Mouse (Mus musculus) midbrain, embryonic 11.5 days (tissue): ENCODE data around the gene Prl8a6. TPM values are rescaled to one million over a fixed set of nuclear protein-coding genes. Genes with fewer than 3 reads are reported as not detected.
A peak's percentile ranks its signal among the peaks of the same experiment; 100 is the strongest.

Source experiments
- ATAC-seq: fragments of 200-750 bp; cut with Nextera tagmentation; 2 replicates; pipeline ENCODE4 v1.8.0; 2017; ENCODE audit warnings: moderate TSS enrichment, moderate library complexity; ENCODE audit not compliant: low FRiP score
- DNase-seq: peaks from one replicate; pipeline ENCODE4 v3.0.0; 2015; ENCODE audit warnings: low spot score; ENCODE audit errors: missing footprints
- H3K27ac ChIP-seq: fragments of 300-500 bp; sonication (generic); 2 replicates; pipeline ENCODE4 v1.5.1; 2014; ENCODE audit warnings: low read depth, low read length
- H3K27me3 ChIP-seq: fragments of 300-500 bp; sonication (generic); 2 replicates; pipeline ENCODE4 v1.6.1; 2014; ENCODE audit warnings: mild to moderate bottlenecking, low read length, moderate library complexity, mixed read lengths; ENCODE audit not compliant: control insufficient read depth, insufficient read depth
- H3K36me3 ChIP-seq: fragments of 300-500 bp; sonication (generic); 2 replicates; pipeline ENCODE4 v1.6.1; 2014; ENCODE audit warnings: mild to moderate bottlenecking, low read length, moderate library complexity, mixed read lengths; ENCODE audit not compliant: control insufficient read depth, insufficient read depth
- H3K4me1 ChIP-seq: fragments of 300-500 bp; sonication (generic); 2 replicates; pipeline ENCODE4 v1.6.1; 2014; ENCODE audit warnings: low read length; ENCODE audit not compliant: control insufficient read depth, insufficient read depth
- H3K4me2 ChIP-seq: fragments of 300-500 bp; sonication (generic); 2 replicates; pipeline ENCODE4 v1.6.1; 2014; ENCODE audit warnings: mild to moderate bottlenecking, moderate library complexity
- H3K4me3 ChIP-seq: fragments of 300-500 bp; sonication (generic); 2 replicates; pipeline ENCODE4 v1.5.1; 2014; ENCODE audit warnings: low read depth, low read length
- H3K9ac ChIP-seq: fragments of 300-500 bp; sonication (generic); 2 replicates; pipeline ENCODE4 v1.6.1; 2014; ENCODE audit warnings: low read length
- H3K9me3 ChIP-seq: fragments of 300-500 bp; sonication (generic); 2 replicates; pipeline ENCODE4 v1.6.1; 2016; ENCODE audit warnings: low read length; ENCODE audit not compliant: control insufficient read depth
- WGBS: fragments of 180-500 bp; shearing (Covaris S2); extraction: QIAGEN DNeasy Blood & Tissue Kit; methylation state at CpG from one replicate; pipeline ENCODE4 v1.1.7; 2014; 5-methylcytosine and 5-hydroxymethylcytosine counted together
- polyA plus RNA-seq: library from polyadenylated mRNA; unstranded; fragments of >200 nt; fragmentation: Nextera tagmentation; extraction: Ambion mirVana; gene quantifications from 2 replicates; pipeline ENCODE4 v1.2.1, GENCODE M21; 2014

Prl8a6 gene
- polyA plus RNA-seq, result 0.31 TPM in 1 of 2 replicates, not detected in the other

GRCm38 (mm10) chr13:27438588-27438987 is at the start of gene Prl8a6:
Prl8a6 (minus strand) TSS chr13:27438688.
- DNase-seq (no peak), ATAC-seq (no peak)
- Histone ChIP-seq H3K4me2 (no peak within 1 kb of the TSS), H3K36me3 (no peaks in the 10 kb centered on the region), H3K27me3 (no peaks in the 10 kb centered on the region), H3K4me3 (no peak within 1 kb of the TSS), H3K9me3 (no peaks in the 10 kb centered on the region), H3K4me1 (no peaks in the 10 kb centered on the region), H3K9ac (no peak within 1 kb of the TSS), H3K27ac (no peak within 1 kb of the TSS)
- 91% methylated on average over 3 of the region's 3 CpGs for WGBS

DNA sequence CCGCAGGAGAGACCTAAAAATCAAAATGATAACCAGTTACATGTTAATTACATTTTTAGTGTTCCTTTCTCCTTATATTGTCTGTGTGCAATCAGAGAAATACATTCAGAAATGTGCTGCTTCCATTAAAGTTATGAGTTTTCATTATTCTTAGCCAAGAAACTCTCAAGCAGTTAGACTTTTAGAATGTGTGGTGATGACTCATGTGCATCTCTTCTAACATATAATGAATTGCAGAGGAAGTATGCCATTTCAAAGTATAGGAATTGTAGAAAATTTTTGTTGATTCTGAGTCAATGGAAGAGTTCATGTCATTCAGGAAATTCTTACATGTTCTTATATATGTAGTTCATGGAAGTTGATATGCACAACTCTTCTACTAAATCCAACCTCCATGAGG is 5.3 kb downstream of the Prl8a6 start:
- Histone ChIP-seq H3K9ac (no peak overlapping the region), H3K4me2 (no peak overlapping the region), H3K27me3 (no peaks in the 10 kb centered on the region), H3K4me3 (no peak overlapping the region), H3K36me3 (no peaks in the 10 kb centered on the region), H3K27ac (no peak overlapping the region), H3K4me1 (no peaks in the 10 kb centered on the region), H3K9me3 (no peaks in the 10 kb centered on the region)
- WGBS, result 84% methylated on average over 1 of the region's 1 CpGs
- no peak for ATAC-seq
- no peak for DNase-seq

GRCm38 (mm10) chr13:27413640-27414039 is 24.8 kb downstream of the Prl8a6 start:
- H3K36me3 ChIP-seq, result no peaks in the 10 kb centered on the region
- DNase-seq (no peak), ATAC-seq (no peak)
- H3K4me3 ChIP-seq, result no peak overlapping the region
- H3K27me3 ChIP-seq, result no peaks in the 10 kb centered on the region
- no peaks in the 10 kb centered on the region for H3K9me3 ChIP-seq
- H3K9ac ChIP-seq, result no peak overlapping the region
- no peak overlapping the region for H3K27ac ChIP-seq
- no peaks in the 10 kb centered on the region for H3K4me1 ChIP-seq
- no peak overlapping the region for H3K4me2 ChIP-seq

DNA sequence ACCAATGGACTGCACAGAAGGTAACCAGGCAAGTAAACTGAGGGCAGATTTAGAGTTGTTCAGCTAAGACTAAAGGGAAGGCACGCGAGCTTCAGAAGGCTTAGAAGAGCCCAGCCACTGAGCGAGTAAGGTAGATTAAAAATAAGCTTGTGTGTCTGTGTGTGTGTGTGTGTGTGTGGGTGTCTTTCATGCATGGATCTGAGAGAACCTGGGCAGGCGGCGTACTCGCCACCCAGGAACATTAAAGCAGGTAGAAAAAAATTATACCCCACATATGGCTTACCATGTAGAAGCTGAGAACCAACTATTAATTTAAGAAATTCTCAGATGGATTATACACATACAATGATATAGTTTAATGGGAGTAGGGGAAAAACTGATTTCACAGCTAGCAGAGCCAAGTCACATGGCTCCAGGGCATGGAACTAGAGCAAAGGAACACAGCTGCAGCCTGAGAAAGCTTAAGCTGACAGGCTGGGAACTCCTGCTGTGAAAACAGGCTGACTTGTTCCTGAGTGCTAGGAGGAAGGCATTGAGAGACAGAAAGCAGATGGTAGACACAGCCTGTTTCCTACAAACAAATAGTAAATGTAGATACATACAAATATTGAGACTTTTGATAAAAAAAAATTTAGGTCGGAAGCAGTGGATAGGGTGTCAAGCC is 39.3 kb downstream of the Prl8a6 start:
- no peak overlapping the region for H3K4me2 ChIP-seq
- no peaks in the 10 kb centered on the region for H3K36me3 ChIP-seq
- no peak for DNase-seq
- H3K4me1 ChIP-seq, result no peaks in the 10 kb centered on the region
- no peak overlapping the region for H3K4me3 ChIP-seq
- H3K27me3 ChIP-seq, result no peaks in the 10 kb centered on the region
- no peak overlapping the region for H3K27ac ChIP-seq
- H3K9ac ChIP-seq, result no peak overlapping the region
- no peaks in the 10 kb centered on the region for H3K9me3 ChIP-seq
- 79% methylated on average over 7 of the region's 7 CpGs for WGBS
- peak; percentile 38; the same call in 1 of the 2 replicates for ATAC-seq

GRCm38 (mm10) chr13:27390746-27391145 is 47.7 kb downstream of the Prl8a6 start, which contains the start of gene Prl2b1:
Prl2b1 (minus strand) TSS chr13:27390846.
- Histone ChIP-seq H3K4me1 (no peaks in the 10 kb centered on the region), H3K36me3 (no peaks in the 10 kb centered on the region), H3K9me3 (no peaks in the 10 kb centered on the region), H3K27ac (no peak within 1 kb of the TSS), H3K27me3 (no peaks in the 10 kb centered on the region), H3K4me2 (no peak within 1 kb of the TSS), H3K4me3 (no peak within 1 kb of the TSS), H3K9ac (no peak within 1 kb of the TSS)
- DNase-seq (no peak), ATAC-seq (no peak)
- WGBS, result 80% methylated on average over 6 of the region's 6 CpGs

Other genes starting within 250 kb of the Prl8a6 start
- not detected in 2 replicates for gene Prl3c1, start 242.0 kb downstream of the Prl8a6 start, polyA plus RNA-seq
- 0.26 and 1.2 TPM in 2 replicates for gene Prl3b1, start 196.8 kb downstream of the Prl8a6 start, polyA plus RNA-seq
- gene Prl3a1, start 179.3 kb downstream of the Prl8a6 start, polyA plus RNA-seq, result not detected in 2 replicates
- not detected in 2 replicates for gene Prl6a1, start 126.1 kb downstream of the Prl8a6 start, polyA plus RNA-seq
- not detected in 2 replicates for gene Prl8a2, start 93.0 kb downstream of the Prl8a6 start, polyA plus RNA-seq
- not detected in 2 replicates for gene Prl2b1, start 47.8 kb downstream of the Prl8a6 start, polyA plus RNA-seq
- not detected in 2 replicates for gene Prl8a8, start 74.5 kb upstream of the Prl8a6 start, polyA plus RNA-seq
- gene Prl8a9, start 125.9 kb upstream of the Prl8a6 start, polyA plus RNA-seq, result not detected in 2 replicates
- gene Prl8a1, start 143.5 kb upstream of the Prl8a6 start, polyA plus RNA-seq, result not detected in 2 replicates
- gene Prl7b1, start 171.9 kb upstream of the Prl8a6 start, polyA plus RNA-seq, result not detected in 2 replicates
- gene Prl7a1, start 203.8 kb upstream of the Prl8a6 start, polyA plus RNA-seq, result not detected in 2 replicates
- not detected in 2 replicates for gene Prl7a2, start 229.3 kb upstream of the Prl8a6 start, polyA plus RNA-seq